Mouse (Mus musculus) ES-E14 (cell line): ENCODE results near the gene Timmdc1.

Experiments used
- HCFC1 ChIP-seq: IDR thresholded peaks from 2 replicates; pipeline ENCODE4 v1.6.1; 2012; ENCODE audit warnings: low read length, inconsistent platforms, borderline replicate concordance; ENCODE audit not compliant: insufficient read depth
- ZNF384 ChIP-seq: IDR thresholded peaks from 2 replicates; pipeline ENCODE4 v1.6.1; 2012; ENCODE audit warnings: low read depth, low read length, inconsistent platforms

- TF ChIP-seq HCFC1: no peak
- no peak for TF ChIP-seq ZNF384
Observed at GRCm38 (mm10) chr16:38459990-38460389, 62.5 kb downstream of the Timmdc1 start.
